Mouse (Mus musculus): ENCODE data around the gene A4galt.

The A4galt gene

GRCm38 (mm10) chr15:83241961-83242680, 9.5 kb downstream of the A4galt start:
- peak overlapping the region; percentile 21; the same call in 1 of the 2 replicates for H3K4me3 ChIP-seq (replicated peaks; ENCODE audit: low read length)
- H3K9me3 ChIP-seq (ENCODE audit: low read length) = no peaks in the 10 kb centered on the region
- peaks cover 91% of the 10 kb centered on the region for H3K4me1 ChIP-seq (replicated peaks; ENCODE audit: low read depth, low read length)
- peaks cover 11% of the 10 kb centered on the region for H3K36me3 ChIP-seq (ENCODE audit: insufficient read depth, low read length)
- TF ChIP-seq CTCF (conservative IDR thresholded peaks at IDR 0.05; ENCODE audit: low read length) (peak; percentile 17; the same call in 1 of the 2 replicates), NANOG (IDR thresholded peaks at IDR 0.05; ENCODE audit: borderline replicate concordance, low read length) (no peak)
- no peaks in the 10 kb centered on the region for H3K27me3 ChIP-seq (ENCODE audit: insufficient read depth, low read length)

GRCm38 (mm10) chr15:83241497-83241896, 10.1 kb downstream of the A4galt start:
- TF ChIP-seq CTCF (conservative IDR thresholded peaks at IDR 0.05; ENCODE audit: low read length) = no peak
- Histone ChIP-seq H3K36me3 (ENCODE audit: insufficient read depth, low read length) (peaks cover 11% of the 10 kb centered on the region), H3K4me3 (replicated peaks; ENCODE audit: low read length) (no peak overlapping the region), H3K4me1 (replicated peaks; ENCODE audit: low read depth, low read length) (peaks cover 91% of the 10 kb centered on the region), H3K9me3 (ENCODE audit: low read length) (no peaks in the 10 kb centered on the region), H3K27me3 (ENCODE audit: insufficient read depth, low read length) (no peaks in the 10 kb centered on the region)

GRCm38 (mm10) chr15:83237460-83238243, 13.9 kb downstream of the A4galt start:
- H3K9me3 ChIP-seq (ENCODE audit: low read length) = no peaks in the 10 kb centered on the region

GRCm38 (mm10) chr15:83236824-83237223, 14.8 kb downstream of the A4galt start:
- H3K36me3 ChIP-seq (ENCODE audit: insufficient read depth, low read length) = peaks cover 45% of the 10 kb centered on the region
- H3K9me3 ChIP-seq (ENCODE audit: low read length) = no peaks in the 10 kb centered on the region
- peak overlapping the region; percentile 73 for H3K4me3 ChIP-seq (replicated peaks; ENCODE audit: low read length)
- H3K27me3 ChIP-seq (ENCODE audit: insufficient read depth, low read length) = no peaks in the 10 kb centered on the region
- peaks cover 90% of the 10 kb centered on the region for H3K4me1 ChIP-seq (replicated peaks; ENCODE audit: low read depth, low read length)
- TF ChIP-seq CTCF (conservative IDR thresholded peaks at IDR 0.05; ENCODE audit: low read length) (no peak), POU5F1 (IDR thresholded peaks at IDR 0.05; ENCODE audit: borderline replicate concordance, low read length) (no peak), NANOG (IDR thresholded peaks at IDR 0.05; ENCODE audit: borderline replicate concordance, low read length) (no peak)

More at GRCm38 (mm10) chr15:83237460-83238243, 13.9 kb downstream of the A4galt start:
- H3K27me3 ChIP-seq (ENCODE audit: insufficient read depth, low read length) = no peaks in the 10 kb centered on the region
- peak overlapping the region; percentile 73 for H3K4me3 ChIP-seq (replicated peaks; ENCODE audit: low read length)
- peaks cover 89% of the 10 kb centered on the region for H3K4me1 ChIP-seq (replicated peaks; ENCODE audit: low read depth, low read length)
- peaks cover 39% of the 10 kb centered on the region for H3K36me3 ChIP-seq (ENCODE audit: insufficient read depth, low read length)
- TF ChIP-seq CTCF (conservative IDR thresholded peaks at IDR 0.05; ENCODE audit: low read length) (no peak), POU5F1 (IDR thresholded peaks at IDR 0.05; ENCODE audit: borderline replicate concordance, low read length) (no peak), NANOG (IDR thresholded peaks at IDR 0.05; ENCODE audit: borderline replicate concordance, low read length) (no peak)

- Histone ChIP-seq H3K9me3 (ENCODE audit: low read length) (no peaks in the 10 kb centered on the region), H3K36me3 (ENCODE audit: insufficient read depth, low read length) (peaks cover 59% of the 10 kb centered on the region), H3K4me3 (replicated peaks; ENCODE audit: low read length) (no peak overlapping the region), H3K27me3 (ENCODE audit: insufficient read depth, low read length) (no peaks in the 10 kb centered on the region), H3K4me1 (replicated peaks; ENCODE audit: low read depth, low read length) (peaks cover 84% of the 10 kb centered on the region)
- TF ChIP-seq CTCF (conservative IDR thresholded peaks at IDR 0.05; ENCODE audit: low read length) = no peak
- TF ChIP-seq NANOG (IDR thresholded peaks at IDR 0.05; ENCODE audit: borderline replicate concordance, low read length) = no peak
- no peak for TF ChIP-seq POU5F1 (IDR thresholded peaks at IDR 0.05; ENCODE audit: borderline replicate concordance, low read length)
These were observed 18.2 kb downstream of the A4galt start for GRCm38 (mm10) chr15:83233219-83233992.

- TF ChIP-seq POU5F1 (IDR thresholded peaks at IDR 0.05; ENCODE audit: borderline replicate concordance, low read length) (no peak), NANOG (IDR thresholded peaks at IDR 0.05; ENCODE audit: borderline replicate concordance, low read length) (no peak), CTCF (conservative IDR thresholded peaks at IDR 0.05; ENCODE audit: low read length) (no peak)
- H3K36me3 ChIP-seq (ENCODE audit: insufficient read depth, low read length) = peaks cover 61% of the 10 kb centered on the region
- H3K4me1 ChIP-seq (replicated peaks; ENCODE audit: low read depth, low read length) = peaks cover 54% of the 10 kb centered on the region
- no peaks in the 10 kb centered on the region for H3K27me3 ChIP-seq (ENCODE audit: insufficient read depth, low read length)
- H3K4me3 ChIP-seq (replicated peaks; ENCODE audit: low read length) = no peak overlapping the region
- H3K9me3 ChIP-seq (ENCODE audit: low read length) = no peaks in the 10 kb centered on the region
These were observed 24.0 kb downstream of the A4galt start for GRCm38 (mm10) chr15:83227559-83227958.

- Histone ChIP-seq H3K4me3 (replicated peaks; ENCODE audit: low read length) (no peak overlapping the region), H3K9me3 (ENCODE audit: low read length) (no peaks in the 10 kb centered on the region), H3K36me3 (ENCODE audit: insufficient read depth, low read length) (peaks cover 56% of the 10 kb centered on the region), H3K4me1 (replicated peaks; ENCODE audit: low read depth, low read length) (peaks cover 51% of the 10 kb centered on the region), H3K27me3 (ENCODE audit: insufficient read depth, low read length) (no peaks in the 10 kb centered on the region)
- TF ChIP-seq NANOG (IDR thresholded peaks at IDR 0.05; ENCODE audit: borderline replicate concordance, low read length) = no peak
- TF ChIP-seq POU5F1 (IDR thresholded peaks at IDR 0.05; ENCODE audit: borderline replicate concordance, low read length) = no peak
- TF ChIP-seq CTCF (conservative IDR thresholded peaks at IDR 0.05; ENCODE audit: low read length) = no peak
These were observed 24.7 kb downstream of the A4galt start for GRCm38 (mm10) chr15:83226871-83227270.

All from E14TG2a.4 (cell line).